In genomic region chr9:20878041-20878709, GRCm38 (mm10) we compare ENCODE assay signal across 8 mouse cellular contexts. TPM values are rescaled to one million over a fixed set of nuclear protein-coding genes. Genes with fewer than 3 reads are reported as not detected.
DNase-seq lines count a peak whose midpoint lies in the region; ATAC-seq and TF ChIP-seq lines count a peak whose summit lies in the region.

No protein-coding gene starts in this region.

- no peaks in the 10 kb centered on the region; the same call in 1 of the 2 replicates for H3K4me1 ChIP-seq in bone marrow, adult 2 months (ENCODE audit: control insufficient read depth, insufficient read depth, low read length)
- H3K4me1 ChIP-seq in embryonic facial prominence, embryonic 15.5 days: 0 out of 2 replicates have a peak, but pooled peaks cover 4% of the 10 kb centered on the region
- no peaks in the 10 kb centered on the region for H3K4me1 ChIP-seq in limb, embryonic 14.5 days (ENCODE audit: control insufficient read depth, insufficient read depth, low read length)
- H3K4me1 ChIP-seq in midbrain, postnatal 0 days (ENCODE audit: insufficient read depth, low read length): no peaks in the 10 kb centered on the region

- peak overlapping the region; percentile 63 for H3K4me3 ChIP-seq in bone marrow, adult 2 months (replicated peaks; ENCODE audit: control insufficient read depth, low read depth, low read length)
- peak overlapping the region; percentile 48 for H3K4me3 ChIP-seq in embryonic facial prominence, embryonic 15.5 days (replicated peaks)
- peak overlapping the region; percentile 45 for H3K4me3 ChIP-seq in limb, embryonic 14.5 days (replicated peaks; ENCODE audit: low read length)
- H3K4me3 ChIP-seq in midbrain, postnatal 0 days (ENCODE audit: low read depth, low read length): peak overlapping the region; percentile 37

- H3K4me2 ChIP-seq in embryonic facial prominence, embryonic 15.5 days (replicated peaks): peak overlapping the region; percentile 69
- peak overlapping the region; percentile 84 for H3K4me2 ChIP-seq in limb, embryonic 14.5 days (replicated peaks; ENCODE audit: low read depth, low read length, severe bottlenecking)
- peak overlapping the region; percentile 71 for H3K4me2 ChIP-seq in midbrain, postnatal 0 days (ENCODE audit: low read depth, low read length, poor library complexity, severe bottlenecking)

- H3K9me3 ChIP-seq in embryonic facial prominence, embryonic 15.5 days (replicated peaks): no peaks in the 10 kb centered on the region
- H3K9me3 ChIP-seq in limb, embryonic 14.5 days (ENCODE audit: control insufficient read depth, low read length): no peaks in the 10 kb centered on the region
- no peaks in the 10 kb centered on the region for H3K9me3 ChIP-seq in midbrain, postnatal 0 days (ENCODE audit: low read length)

- TF ChIP-seq POLR2A in bone marrow, adult 2 months (IDR thresholded peaks at IDR 0.05; ENCODE audit: borderline replicate concordance, control insufficient read depth, low read depth, low read length): peak; percentile 83; the same call in 1 of the 2 replicates
- peak; percentile 98 for TF ChIP-seq POLR2A in limb, embryonic 14.5 days (IDR thresholded peaks at IDR 0.05; ENCODE audit: borderline replicate concordance, extremely low read depth, insufficient read depth, insufficient read length)

- peak; percentile 96 for ATAC-seq in embryonic facial prominence, embryonic 15.5 days (ENCODE audit: insufficient number of reproducible peaks, low FRiP score, low TSS enrichment, low read depth)
- peak; percentile 95 for ATAC-seq in limb, embryonic 14.5 days (ENCODE audit: low FRiP score, low read depth)
- peak; percentile 91 for ATAC-seq in midbrain, postnatal 0 days (ENCODE audit: low FRiP score)

- H3K27me3 ChIP-seq in embryonic facial prominence, embryonic 15.5 days: no peaks in the 10 kb centered on the region
- H3K27me3 ChIP-seq in limb, embryonic 14.5 days (ENCODE audit: control insufficient read depth, insufficient read depth, low read length): no peaks in the 10 kb centered on the region
- no peaks in the 10 kb centered on the region for H3K27me3 ChIP-seq in midbrain, postnatal 0 days (ENCODE audit: insufficient read depth, low read length)

- H3K9ac ChIP-seq in embryonic facial prominence, embryonic 15.5 days: peak overlapping the region; percentile 64
- peak overlapping the region; percentile 64 for H3K9ac ChIP-seq in limb, embryonic 14.5 days (ENCODE audit: low read depth, low read length, severe bottlenecking)
- H3K9ac ChIP-seq in midbrain, postnatal 0 days (replicated peaks; ENCODE audit: low read length, poor library complexity, severe bottlenecking): peak overlapping the region; percentile 67

- under 1% methylated on average over 69 of the region's 69 CpGs for WGBS in bone marrow, adult 2 months
- under 1% methylated on average over 69 of the region's 69 CpGs for WGBS in embryonic facial prominence, embryonic 15.5 days
- whole genome bisulfite sequencing in limb, embryonic 14.5 days: 2% methylated on average over 58 of the region's 69 CpGs
- under 1% methylated on average over 68 of the region's 69 CpGs for whole genome bisulfite sequencing in midbrain, postnatal 0 days

- peak; percentile 67 for TF ChIP-seq CTCF in bone marrow, adult 2 months (IDR thresholded peaks at IDR 0.05; ENCODE audit: control insufficient read depth, insufficient read depth, low read length)
- peak; percentile 91 for TF ChIP-seq CTCF in midbrain, postnatal 0 days (IDR thresholded peaks at IDR 0.05)

- H3K36me3 ChIP-seq in embryonic facial prominence, embryonic 15.5 days: no peaks in the 10 kb centered on the region
- H3K36me3 ChIP-seq in limb, embryonic 14.5 days (ENCODE audit: control insufficient read depth, insufficient read depth, low read length): no peaks in the 10 kb centered on the region
- H3K36me3 ChIP-seq in midbrain, postnatal 0 days (ENCODE audit: insufficient read depth, low read length): peaks cover 5% of the 10 kb centered on the region; the same call in 1 of the 2 replicates

- H3K27ac ChIP-seq in bone marrow, adult 2 months (ENCODE audit: control insufficient read depth, insufficient read depth, low read depth, low read length, poor library complexity): peak overlapping the region; percentile 69
- peak overlapping the region; percentile 94 for H3K27ac ChIP-seq in embryonic facial prominence, embryonic 15.5 days (replicated peaks)
- peak overlapping the region; percentile 88 for H3K27ac ChIP-seq in limb, embryonic 14.5 days (replicated peaks; ENCODE audit: low read depth, low read length)
- H3K27ac ChIP-seq in midbrain, postnatal 0 days (ENCODE audit: low read depth, low read length): peak overlapping the region; percentile 90

- peak; percentile 99 for DNase-seq in 416B (ENCODE audit: low read depth)
- DNase-seq in heart, adult 8-10 months (ENCODE audit: low spot score): peak; percentile 99
- peak; percentile 100 for DNase-seq in kidney, adult 9 months
- peak; percentile 98 for DNase-seq in limb, embryonic 14.5 days (ENCODE audit: low spot score)
- peak; percentile 99 for DNase-seq in midbrain, postnatal 0 days (ENCODE audit: low spot score)
- peak; percentile 98 for DNase-seq in spleen, postnatal 14 days (ENCODE audit: low spot score in 2 of 2)

RNA-seq across cellular contexts. Expression of gene Angptl6, which starts 1.4 kb away (rescaled TPM):
- polyA plus RNA-seq in bone marrow, adult 2 months (2011; ENCODE audit: insufficient read depth, insufficient read length, low replicate concordance, missing spikeins): 1.6 TPM in 1 of 2 replicates, not detected in the other
- polyA plus RNA-seq in embryonic facial prominence, embryonic 15.5 days (2015; fragmentation: Nextera tagmentation; extraction: Ambion mirVana): 5.0 and 5.4 TPM in 2 replicates
- 1 to 10 TPM; 3.7 to 5.7 (median 4.8) TPM for total RNA-seq in heart, adult 8-10 months (2022)
- 3.1 and 4.0 TPM in 2 replicates for polyA plus RNA-seq in limb, embryonic 14.5 days (2012; rRNA removed)
- 2.4 and 4.3 TPM in 2 replicates for polyA plus RNA-seq in limb, embryonic 14.5 days (2014; fragmentation: Nextera tagmentation; extraction: Ambion mirVana)
- total RNA-seq in midbrain, postnatal 0 days (2014; rRNA removed): 10.0 and 12.4 TPM in 2 replicates
- polyA plus RNA-seq in midbrain, postnatal 0 days (2015; fragmentation: Nextera tagmentation; extraction: Ambion mirVana): 13.4 and 17.0 TPM in 2 replicates

RNA-seq across cellular contexts. Expression of gene A230050P20Rik, which starts 9.7 kb away (rescaled TPM):
- 13.1 and 28.5 TPM in 2 replicates for polyA plus RNA-seq in bone marrow, adult 2 months (2011; ENCODE audit: insufficient read depth, insufficient read length, low replicate concordance, missing spikeins)
- 16.5 and 18.4 TPM in 2 replicates for polyA plus RNA-seq in embryonic facial prominence, embryonic 15.5 days (2015; fragmentation: Nextera tagmentation; extraction: Ambion mirVana)
- total RNA-seq in heart, adult 8-10 months (2022): 1 to 10 TPM; 3.4 to 6.0 (median 4.8) TPM
- polyA plus RNA-seq in limb, embryonic 14.5 days (2012; rRNA removed): 25.4 and 35.2 TPM in 2 replicates
- 4.5 and 4.7 TPM in 2 replicates for polyA plus RNA-seq in limb, embryonic 14.5 days (2014; fragmentation: Nextera tagmentation; extraction: Ambion mirVana)
- 21.5 and 30.6 TPM in 2 replicates for total RNA-seq in midbrain, postnatal 0 days (2014; rRNA removed)
- 24.7 and 28.5 TPM in 2 replicates for polyA plus RNA-seq in midbrain, postnatal 0 days (2015; fragmentation: Nextera tagmentation; extraction: Ambion mirVana)

RNA-seq across cellular contexts. Expression of gene Ppan, which starts 9.8 kb away (rescaled TPM):
- 41.9 and 69.7 TPM in 2 replicates for polyA plus RNA-seq in bone marrow, adult 2 months (2011; ENCODE audit: insufficient read depth, insufficient read length, low replicate concordance, missing spikeins)
- polyA plus RNA-seq in embryonic facial prominence, embryonic 15.5 days (2015; fragmentation: Nextera tagmentation; extraction: Ambion mirVana): 83.2 and 89.9 TPM in 2 replicates
- total RNA-seq in heart, adult 8-10 months (2022): 1 to 10 TPM; 7.0 to 7.4 (median 7.1) TPM
- 147 and 175 TPM in 2 replicates for polyA plus RNA-seq in limb, embryonic 14.5 days (2012; rRNA removed)
- 79.8 and 82.7 TPM in 2 replicates for polyA plus RNA-seq in limb, embryonic 14.5 days (2014; fragmentation: Nextera tagmentation; extraction: Ambion mirVana)
- 42.0 and 52.6 TPM in 2 replicates for total RNA-seq in midbrain, postnatal 0 days (2014; rRNA removed)
- 37.9 and 39.9 TPM in 2 replicates for polyA plus RNA-seq in midbrain, postnatal 0 days (2015; fragmentation: Nextera tagmentation; extraction: Ambion mirVana)

RNA-seq across cellular contexts. Expression of gene Eif3g, which starts 20.2 kb away (rescaled TPM):
- polyA plus RNA-seq in bone marrow, adult 2 months (2011; ENCODE audit: insufficient read depth, insufficient read length, low replicate concordance, missing spikeins): 62.7 and 99.1 TPM in 2 replicates
- polyA plus RNA-seq in embryonic facial prominence, embryonic 15.5 days (2015; fragmentation: Nextera tagmentation; extraction: Ambion mirVana): 305 and 312 TPM in 2 replicates
- total RNA-seq in heart, adult 8-10 months (2022): 100 to 1,000 TPM; 106 to 121 (median 110) TPM
- polyA plus RNA-seq in limb, embryonic 14.5 days (2012; rRNA removed): 167 and 179 TPM in 2 replicates
- 287 and 289 TPM in 2 replicates for polyA plus RNA-seq in limb, embryonic 14.5 days (2014; fragmentation: Nextera tagmentation; extraction: Ambion mirVana)
- total RNA-seq in midbrain, postnatal 0 days (2014; rRNA removed): 95.7 and 102 TPM in 2 replicates
- polyA plus RNA-seq in midbrain, postnatal 0 days (2015; fragmentation: Nextera tagmentation; extraction: Ambion mirVana): 227 and 232 TPM in 2 replicates

RNA-seq across cellular contexts. Expression of gene Rdh8, which starts 59.9 kb away (rescaled TPM):
- polyA plus RNA-seq in bone marrow, adult 2 months (2011; ENCODE audit: insufficient read depth, insufficient read length, low replicate concordance, missing spikeins): not detected in 2 replicates
- not detected in 2 replicates for polyA plus RNA-seq in embryonic facial prominence, embryonic 15.5 days (2015; fragmentation: Nextera tagmentation; extraction: Ambion mirVana)
- not detected for total RNA-seq in heart, adult 8-10 months (2022)
- not detected in 2 replicates for polyA plus RNA-seq in limb, embryonic 14.5 days (2012; rRNA removed)
- polyA plus RNA-seq in limb, embryonic 14.5 days (2014; fragmentation: Nextera tagmentation; extraction: Ambion mirVana): not detected in 2 replicates
- not detected in 2 replicates for total RNA-seq in midbrain, postnatal 0 days (2014; rRNA removed)
- polyA plus RNA-seq in midbrain, postnatal 0 days (2015; fragmentation: Nextera tagmentation; extraction: Ambion mirVana): not detected in 2 replicates

Comparison
In these comparisons a context has a peak if more than half of its experiments do, and no peak if none do; other contexts are left out.
1. Peak in every context shown above with its lines: DNase-seq, ATAC-seq, H3K4me3 ChIP-seq and H3K27ac ChIP-seq.